Comparison of ENCODE assay signal across 9 mouse cellular contexts in the genomic region with DNA sequence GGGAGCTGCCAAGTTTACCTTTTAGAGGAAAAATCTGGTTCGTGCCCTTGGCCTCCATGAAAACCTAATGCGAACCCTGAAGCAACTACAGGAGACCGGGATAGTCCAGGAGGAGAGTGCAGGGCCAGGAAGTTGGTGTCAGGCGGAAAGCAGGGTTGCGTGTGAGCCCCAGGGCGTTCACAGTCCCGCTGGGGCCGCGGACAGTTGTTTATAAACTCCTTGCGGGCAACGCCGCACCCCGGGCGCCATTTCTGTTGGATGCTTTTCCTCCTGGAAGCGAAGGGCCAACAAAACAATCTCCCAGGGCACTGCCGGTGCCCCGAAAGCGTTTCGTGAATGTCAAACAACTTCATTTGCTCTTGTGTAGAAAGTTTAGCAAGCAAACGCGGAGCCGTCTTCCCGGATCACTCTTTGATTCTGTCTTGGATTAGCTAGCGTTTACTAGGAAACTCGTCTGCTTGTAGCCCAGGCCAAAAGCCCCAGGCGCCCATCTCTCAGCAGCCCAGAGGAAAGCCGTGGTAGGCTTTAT. TPM values are rescaled to one million over a fixed set of nuclear protein-coding genes. Genes with fewer than 3 reads are reported as not detected.
A peak's percentile ranks its signal among the peaks of the same experiment; 100 is the strongest.
DNase-seq lines count a peak whose midpoint lies in the region; ATAC-seq and TF ChIP-seq lines count a peak whose summit lies in the region.
"Had no signal": no experiment of that assay in that cellular context is flagged by ENCODE, and none has a peak within 500 bp of the region (broad histone marks: within the 10 kb centered on the region; RNA-seq: fewer than 3 reads in every experiment).

No protein-coding gene starts in this region.

- peak overlapping the region; percentile 37 for H3K4me2 ChIP-seq in hindbrain, embryonic 16.5 days (ENCODE audit: low read length)
- H3K4me2 ChIP-seq in midbrain, embryonic 15.5 days = peak overlapping the region; percentile 57; the same call in 1 of the 2 replicates

- H3K36me3 ChIP-seq in heart, adult 2 months (ENCODE audit: control insufficient read depth, insufficient read depth, low read length) = no peaks in the 10 kb centered on the region
- no peaks in the 10 kb centered on the region for H3K36me3 ChIP-seq in hindbrain, embryonic 16.5 days (ENCODE audit: control insufficient read depth, insufficient read depth, low read length)
- no peaks in the 10 kb centered on the region for H3K36me3 ChIP-seq in midbrain, embryonic 15.5 days (replicated peaks)

- 2% methylated on average over 27 of the region's 27 CpGs for whole genome bisulfite sequencing in heart, adult 2 months
- WGBS in hindbrain, embryonic 16.5 days = under 1% methylated on average over 27 of the region's 27 CpGs
- 1% methylated on average over 27 of the region's 27 CpGs for WGBS in midbrain, embryonic 15.5 days

- intact Hi-C loops in heart, adult 2 months (cut with DNase I) = no loop called here
- intact Hi-C loops in heart, postnatal 14 days (cut with DNase I) = loop anchor here (5.0 kb wide), 2 partner anchors 136 to 151 kb away; partner anchors contain the start of gene Foxd1

- H3K9me3 ChIP-seq in hindbrain, embryonic 16.5 days (ENCODE audit: control insufficient read depth, low read length) = no peaks in the 10 kb centered on the region
- no peaks in the 10 kb centered on the region for H3K9me3 ChIP-seq in midbrain, embryonic 15.5 days

- no peaks in the 10 kb centered on the region for H3K4me1 ChIP-seq in heart, adult 2 months (ENCODE audit: control insufficient read depth, insufficient read depth, low read length)
- H3K4me1 ChIP-seq in hindbrain, embryonic 16.5 days (ENCODE audit: control insufficient read depth, insufficient read depth, low read depth, low read length) = peaks cover 3% of the 10 kb centered on the region
- H3K4me1 ChIP-seq in midbrain, embryonic 15.5 days = peaks cover 23% of the 10 kb centered on the region

- DNase-seq in heart, adult 2 months = peak; percentile 8 to 30
- DNase-seq in heart, postnatal 14 days = no peak
- DNase-seq in embryo, embryonic 11 days = peak; percentile 68
- DNase-seq in urinary bladder, postnatal 14 days (ENCODE audit: low spot score) = no peak
- no peak for DNase-seq in spleen, adult 12 weeks (ENCODE audit: low spot score)
- no peak for DNase-seq in right cerebral cortex, postnatal 10 days (ENCODE audit: low spot score in 2 of 2)
- DNase-seq: layer of hippocampus, postnatal 36 days had no signal

- no peak for TF ChIP-seq EP300 in heart, adult 2 months (IDR thresholded peaks at IDR 0.05; ENCODE audit: insufficient read depth, low read depth, low read length)

- peaks cover 29% of the 10 kb centered on the region for H3K27me3 ChIP-seq in heart, adult 2 months (ENCODE audit: control insufficient read depth, insufficient read depth, low read length)
- H3K27me3 ChIP-seq in hindbrain, embryonic 16.5 days (replicated peaks; ENCODE audit: control insufficient read depth, insufficient read depth, low read length) = peaks cover 55% of the 10 kb centered on the region
- peaks cover 83% of the 10 kb centered on the region for H3K27me3 ChIP-seq in midbrain, embryonic 15.5 days (replicated peaks)

- TF ChIP-seq CTCF in heart, adult 2 months (IDR thresholded peaks at IDR 0.05) = no peak

- no peaks in the 10 kb centered on the region for H3K79me2 ChIP-seq in heart, adult 2 months (replicated peaks; ENCODE audit: control insufficient read depth, insufficient read depth, low read length)

- H3K9ac ChIP-seq in heart, adult 2 months (ENCODE audit: low read depth, low read length) = no peak overlapping the region
- H3K9ac ChIP-seq in hindbrain, embryonic 16.5 days (ENCODE audit: low read depth, low read length) = no peak overlapping the region
- H3K9ac ChIP-seq in midbrain, embryonic 15.5 days = no peak overlapping the region

- H3K27ac ChIP-seq in heart, adult 2 months = no peak overlapping the region
- no peak overlapping the region for H3K27ac ChIP-seq in hindbrain, embryonic 16.5 days (ENCODE audit: low read depth, low read length)
- no peak overlapping the region for H3K27ac ChIP-seq in midbrain, embryonic 15.5 days

- no peak for ATAC-seq in hindbrain, embryonic 16.5 days
- no peak for ATAC-seq in midbrain, embryonic 15.5 days (replicated peaks)

- TF ChIP-seq POLR2A in heart, adult 2 months (IDR thresholded peaks at IDR 0.05; ENCODE audit: insufficient read depth, low read depth, low read length) = no peak

- H3K4me3 ChIP-seq in heart, adult 2 months = peak overlapping the region; percentile 16
- H3K4me3 ChIP-seq in hindbrain, embryonic 16.5 days (ENCODE audit: low read length) = no peak overlapping the region
- H3K4me3 ChIP-seq in midbrain, embryonic 15.5 days = 0 out of 2 replicates have a peak overlapping the region, but pooled peaks have one; percentile 2

RNA-seq across cellular contexts. Expression of gene Gm10320, which starts 11.1 kb away (rescaled TPM):
- total RNA-seq in heart, adult 2 months (2021) = not detected
- 0.27 TPM in 1 of 2 replicates, not detected in the other for polyA plus RNA-seq in heart, adult 2 months (2012; rRNA removed)
- total RNA-seq in heart, postnatal 14 days (2021) = not detected
- polyA plus RNA-seq in hindbrain, embryonic 16.5 days (2015; fragmentation: Nextera tagmentation; extraction: Ambion mirVana) = 1.0 and 1.3 TPM in 2 replicates
- polyA plus RNA-seq in midbrain, embryonic 15.5 days (2015; fragmentation: Nextera tagmentation; extraction: Ambion mirVana) = 0.56 and 1.1 TPM in 2 replicates
- total RNA-seq: layer of hippocampus, postnatal 36 days had no signal

Comparison
In these comparisons a context has a peak if more than half of its experiments do, and no peak if none do; other contexts are left out.
1. DNase-seq: peak in heart, adult 2 months (2 of 2) and embryo, embryonic 11 days (single experiment); none in heart, postnatal 14 days (0 of 2), urinary bladder, postnatal 14 days (single experiment), spleen, adult 12 weeks (single experiment) and right cerebral cortex, postnatal 10 days (0 of 2).